Mouse (Mus musculus): ENCODE measurements around the gene 9430038I01Rik.
"Not testable (repeated sequence)": the region's sequence is repeated elsewhere in the genome, so short reads cannot be mapped to it uniquely, and the experiment has no call there.

The 9430038I01Rik gene

DNA sequence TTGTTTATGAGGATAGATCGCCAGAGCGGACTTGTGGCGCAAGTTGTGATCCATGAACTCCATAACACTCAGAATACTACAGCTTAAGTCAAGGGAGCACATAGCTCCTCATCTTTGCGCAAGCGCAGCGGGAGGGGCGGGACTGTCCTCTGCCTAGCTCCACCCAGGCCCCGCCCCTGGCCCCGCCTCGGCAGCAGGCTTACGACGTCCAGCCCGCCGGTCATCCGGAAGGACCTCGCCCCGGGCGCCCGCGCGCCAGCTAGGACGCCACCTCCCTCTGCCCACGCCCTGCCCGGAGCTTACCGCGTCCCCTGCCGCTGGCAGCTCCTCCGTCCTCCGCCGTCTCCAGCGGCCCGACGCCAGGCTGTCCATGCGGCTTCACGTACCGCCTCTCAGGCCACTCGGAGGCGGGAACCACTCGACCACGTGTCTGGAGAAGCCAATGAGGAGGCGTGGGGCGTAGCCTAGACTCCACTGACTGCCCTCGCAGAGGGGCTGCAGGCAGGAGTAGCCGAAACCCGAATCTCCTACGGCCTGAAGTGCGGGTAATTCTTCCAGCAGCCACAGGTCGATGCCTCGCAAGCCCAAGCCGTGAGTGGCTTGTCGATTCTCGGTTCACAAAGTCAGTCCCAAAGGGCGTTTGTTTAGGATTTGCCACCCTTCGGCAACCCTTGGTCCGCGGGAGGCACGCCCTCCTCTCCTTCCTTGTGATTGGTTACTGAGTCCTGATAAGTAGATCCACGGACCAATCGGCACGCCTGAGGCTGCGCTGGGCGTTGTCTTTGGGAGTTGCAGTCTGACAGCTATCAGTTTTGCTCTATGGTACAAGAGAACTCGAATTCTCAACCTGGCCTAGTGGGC, at the start of gene 9430038I01Rik:
TSS of gene 9430038I01Rik (minus strand) at position 426 of the 861 bp plus-strand sequence.
- DNase-seq (ENCODE audit: low spot score in 2 of 2) = peak; percentile 93

DNA sequence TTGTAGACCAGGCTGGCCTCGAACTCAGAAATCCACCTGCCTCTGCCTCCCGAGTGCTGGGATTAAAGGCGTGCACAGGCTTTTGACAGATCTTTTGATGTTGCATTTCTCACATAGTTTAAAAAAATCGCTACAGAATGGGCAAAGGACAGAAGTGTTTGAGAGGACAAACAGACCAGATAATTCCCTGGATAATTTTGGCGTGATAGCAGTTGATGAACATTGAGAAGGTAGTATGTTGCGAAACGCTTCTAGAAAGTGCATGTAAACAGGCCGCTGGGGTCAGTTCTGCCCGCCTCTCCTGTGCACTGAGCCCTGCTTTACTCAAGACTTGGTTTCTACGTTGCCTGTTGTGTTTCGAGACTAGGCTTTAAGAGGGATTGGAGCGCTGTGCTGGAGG, 34.8 kb upstream of the 9430038I01Rik start:
- no peak for DNase-seq (ENCODE audit: low spot score in 2 of 2)

DNA sequence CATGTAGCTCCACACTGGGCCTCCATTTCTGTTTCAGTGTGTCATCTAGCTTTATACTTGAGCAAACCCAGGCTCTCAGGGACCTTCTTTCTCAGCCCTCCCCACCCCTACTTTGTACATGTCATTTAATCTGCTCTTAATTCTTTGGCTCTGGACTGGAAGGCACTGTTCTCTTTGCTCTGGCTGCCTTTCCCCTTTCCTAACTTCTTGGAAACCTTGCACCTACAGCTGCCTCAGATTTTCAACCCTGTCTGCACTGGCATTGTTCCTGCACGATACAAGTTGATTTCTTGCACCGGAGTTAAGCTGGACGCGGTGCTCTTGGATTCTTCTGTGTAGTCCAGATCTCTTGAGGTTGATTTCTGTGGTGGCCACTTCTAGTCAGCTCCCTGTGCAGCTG, 32.4 kb upstream of the 9430038I01Rik start:
- DNase-seq (ENCODE audit: low spot score in 2 of 2) = no peak

DNA sequence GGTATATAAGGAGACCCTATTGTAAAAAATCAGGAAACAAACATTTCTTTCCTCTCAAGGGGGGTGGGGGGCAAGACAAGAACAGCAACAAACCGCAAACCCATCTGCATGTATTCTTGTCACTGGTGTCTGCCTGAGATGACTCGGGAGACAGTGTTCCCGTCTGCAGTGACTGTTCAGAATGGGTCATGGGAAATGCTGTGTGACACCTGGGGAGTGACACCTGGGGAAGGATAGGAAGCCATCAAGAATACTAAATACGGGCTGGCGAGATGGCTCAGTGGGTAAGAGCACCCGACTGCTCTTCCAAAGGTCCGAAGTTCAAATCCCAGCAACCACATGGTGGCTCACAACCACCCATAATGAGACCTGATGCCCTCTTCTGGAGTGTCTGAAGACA, 28.4 kb upstream of the 9430038I01Rik start:
- not testable (repeated sequence) for DNase-seq (ENCODE audit: low spot score in 2 of 2)

DNA sequence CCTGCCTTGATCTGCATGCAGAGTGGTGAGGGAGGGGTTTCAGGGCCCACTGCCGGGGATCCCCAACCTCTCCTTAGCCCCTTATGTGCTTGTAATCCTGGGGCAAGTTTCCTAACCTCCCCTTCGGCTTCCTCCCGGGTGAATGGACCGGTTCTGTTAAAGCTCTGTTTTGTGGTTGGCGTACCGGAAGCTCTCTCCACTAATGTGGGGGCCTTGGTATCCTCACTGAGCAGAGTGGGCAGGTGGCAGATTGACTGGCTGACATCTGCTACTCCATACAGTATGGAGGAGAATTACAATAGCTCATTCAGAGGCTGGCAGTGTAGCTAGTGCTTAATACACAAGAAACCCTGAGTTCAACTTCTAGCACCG, 27.6 kb upstream of the 9430038I01Rik start:
- peak in 1 of 2 experiments; percentile 21 for DNase-seq (ENCODE audit: low spot score in 2 of 2)

DNA sequence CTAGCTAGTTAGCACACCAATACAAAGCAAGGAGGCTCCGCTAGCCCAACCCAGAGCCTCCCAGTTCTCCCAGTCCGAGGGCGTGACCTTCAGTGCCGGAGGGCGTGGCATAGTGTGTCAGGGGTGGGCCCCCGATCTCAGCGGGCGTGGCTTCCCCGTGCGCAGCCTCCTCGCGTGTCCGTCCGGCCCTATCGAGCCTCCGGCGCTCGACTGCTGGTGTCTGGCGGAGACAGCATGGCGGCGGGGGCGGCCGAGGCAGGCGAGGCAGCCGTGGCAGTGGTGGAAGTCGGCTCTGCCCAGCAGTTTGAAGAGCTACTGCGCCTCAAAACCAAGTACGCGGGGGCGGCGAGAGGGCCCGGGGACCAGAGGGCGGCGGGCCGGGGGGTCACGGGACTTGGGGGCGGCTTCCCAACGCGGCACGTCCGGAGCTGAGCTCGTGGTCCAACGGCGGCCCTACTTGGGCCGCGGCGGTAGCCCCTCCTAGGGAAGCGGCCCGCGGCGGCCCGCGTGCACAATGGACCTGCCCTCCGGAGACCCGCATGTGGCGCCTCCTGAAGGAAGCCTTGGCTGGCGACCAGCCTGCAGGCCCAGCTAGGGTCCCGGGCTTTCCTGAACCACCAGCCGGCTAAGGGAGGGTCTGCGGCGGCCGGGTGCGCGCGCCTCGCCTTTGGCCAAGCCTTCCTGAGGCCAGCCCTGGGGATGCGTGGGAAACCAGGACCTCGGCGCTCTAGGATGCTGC, 27.0 kb upstream of the 9430038I01Rik start, which contains the start of gene Glrx3:
TSS of gene Glrx3 (plus strand) at position 175 of the 739 bp plus-strand sequence.
- DNase-seq (ENCODE audit: low spot score in 2 of 2) = peak; percentile 89 to 92

DNA sequence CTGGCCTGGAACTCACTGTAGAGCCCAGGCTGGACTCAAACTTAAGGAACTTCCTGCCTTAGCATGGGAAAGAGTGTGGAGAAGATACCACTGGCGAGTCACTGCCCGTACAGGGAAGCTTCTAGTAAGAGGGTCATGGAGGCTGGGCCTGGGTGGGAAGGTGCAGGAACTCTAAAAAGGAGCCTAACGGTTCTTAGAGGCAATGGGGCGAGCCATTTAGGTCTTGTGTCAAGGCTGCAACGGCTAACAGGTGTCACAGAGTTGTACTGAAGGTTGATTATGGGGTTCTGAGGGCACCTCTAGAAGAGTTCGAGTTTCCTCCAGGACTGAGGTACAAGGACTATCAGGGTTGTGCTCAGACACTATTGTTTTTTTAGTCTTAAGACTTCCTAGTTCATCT, 26.3 kb upstream of the 9430038I01Rik start:
- no peak for DNase-seq (ENCODE audit: low spot score in 2 of 2)

DNA sequence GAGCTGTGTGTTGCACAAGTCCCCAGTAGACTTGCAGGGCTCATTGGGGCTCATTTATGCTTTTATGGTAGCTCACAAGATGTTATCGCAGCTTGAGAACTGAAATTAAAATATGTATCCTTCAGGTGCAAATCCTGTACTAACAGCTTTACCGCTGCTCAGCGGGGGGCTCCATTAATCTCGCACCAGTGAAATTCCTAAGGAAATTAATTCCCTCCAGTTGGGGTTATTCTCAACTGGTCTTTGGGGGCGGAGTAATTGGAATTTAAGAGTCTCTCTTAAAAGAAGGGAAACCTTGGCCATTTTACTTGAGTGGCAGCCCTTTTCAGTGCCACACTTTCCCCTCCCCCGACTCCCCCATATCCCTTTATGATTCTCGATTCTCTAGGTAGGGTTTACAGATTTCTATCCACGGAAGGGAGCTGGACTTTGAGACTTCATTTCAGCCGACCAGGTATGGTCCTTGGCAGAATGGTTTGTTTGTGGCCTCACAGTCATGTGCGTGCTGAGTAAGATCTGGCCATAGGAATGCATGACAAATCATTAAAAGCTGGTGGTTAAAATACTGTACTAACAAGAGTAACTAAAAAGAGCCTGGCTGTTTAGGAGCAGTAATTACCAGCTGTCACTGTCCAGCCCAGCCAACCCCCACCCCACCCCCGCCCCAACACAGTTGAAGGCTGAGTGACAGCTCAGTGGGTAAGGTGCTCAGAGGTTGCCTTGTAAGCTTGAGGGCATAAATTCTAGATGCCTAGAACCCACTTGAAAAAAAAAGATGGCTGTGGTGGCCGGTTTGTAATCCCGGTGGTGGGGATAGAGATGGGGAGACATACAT, 21.4 kb upstream of the 9430038I01Rik start:
- no peak for DNase-seq (ENCODE audit: low spot score in 2 of 2)

DNA sequence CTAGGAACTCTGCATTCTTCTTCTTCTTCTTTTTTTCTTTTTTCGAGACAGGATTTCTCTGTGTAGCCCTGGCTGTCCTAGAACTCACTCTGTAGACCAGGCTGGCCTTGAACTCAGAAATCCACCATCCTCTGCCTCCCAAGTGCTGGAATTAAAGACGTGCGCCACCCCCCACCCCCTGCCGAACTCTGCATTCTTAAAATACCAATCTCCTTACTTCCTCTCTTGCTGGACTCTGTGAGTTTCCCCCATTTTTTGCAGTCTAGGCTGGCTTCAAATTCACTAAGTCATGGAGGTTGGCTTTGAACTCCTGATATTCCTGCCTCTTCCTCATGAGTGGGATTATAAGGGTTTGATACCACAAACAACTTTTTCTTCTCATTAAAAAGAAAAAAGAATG, 16.1 kb upstream of the 9430038I01Rik start:
- DNase-seq (ENCODE audit: low spot score in 2 of 2) = no peak

DNA sequence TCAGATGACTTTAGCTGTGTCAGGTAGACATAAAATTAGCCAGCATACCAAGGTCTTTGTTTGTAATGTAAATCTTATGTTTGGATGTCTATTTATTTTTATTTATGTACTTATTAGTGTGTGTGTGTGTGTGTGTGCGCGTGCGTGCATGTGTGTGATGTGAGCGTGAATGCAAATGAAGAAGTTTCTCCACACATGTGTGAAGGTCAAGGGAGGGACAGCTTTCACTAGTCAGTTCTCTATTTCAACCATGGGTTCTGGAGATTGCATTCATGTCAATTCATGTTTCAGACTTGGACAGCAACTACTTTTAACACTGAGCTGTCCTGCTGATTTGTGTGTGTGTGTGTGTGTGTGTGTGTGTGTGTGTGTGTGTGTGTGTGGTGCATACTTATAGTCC, 10.7 kb upstream of the 9430038I01Rik start:
- DNase-seq (ENCODE audit: low spot score in 2 of 2) = no peak

DNA sequence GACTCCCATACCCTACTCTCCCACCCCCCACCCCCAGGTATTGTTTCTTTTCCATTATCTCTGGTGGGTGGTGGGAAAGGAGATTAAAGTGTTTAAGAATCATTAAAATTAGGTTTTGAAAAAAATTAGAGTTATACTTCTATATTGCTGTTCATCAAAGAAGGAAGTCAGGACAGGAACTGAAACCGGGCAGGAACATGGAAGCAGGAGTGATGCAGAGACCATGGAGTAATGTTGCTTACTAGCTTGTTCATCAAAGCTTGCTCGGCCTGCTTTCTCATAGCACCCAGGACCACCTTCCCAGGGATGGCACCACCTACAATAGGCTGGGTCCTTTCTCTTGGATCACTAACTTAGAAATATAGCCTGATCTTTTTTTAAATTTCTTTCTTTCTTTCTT, 10.0 kb upstream of the 9430038I01Rik start:
- no peak for DNase-seq (ENCODE audit: low spot score in 2 of 2)

DNA sequence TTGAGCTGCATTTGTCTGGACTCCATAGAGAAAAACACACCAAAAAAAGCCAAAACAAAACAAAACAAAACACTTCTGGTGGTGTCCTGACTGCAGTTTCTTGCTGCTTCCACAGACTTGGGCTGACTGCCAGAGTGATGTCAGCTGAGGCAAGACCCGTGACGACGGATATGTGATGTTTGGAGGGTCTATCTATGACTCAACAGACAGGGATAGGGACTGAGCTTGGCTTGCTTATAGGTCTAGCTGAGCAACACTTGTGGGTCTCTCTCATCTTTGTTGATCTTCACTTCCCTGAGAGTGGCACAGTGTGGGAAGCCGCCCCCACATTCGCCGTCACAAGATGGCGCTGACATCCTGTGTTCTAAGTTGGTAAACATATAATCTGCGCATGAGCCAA, 4.1 kb upstream of the 9430038I01Rik start:
- DNase-seq (ENCODE audit: low spot score in 2 of 2) = no peak

DNA sequence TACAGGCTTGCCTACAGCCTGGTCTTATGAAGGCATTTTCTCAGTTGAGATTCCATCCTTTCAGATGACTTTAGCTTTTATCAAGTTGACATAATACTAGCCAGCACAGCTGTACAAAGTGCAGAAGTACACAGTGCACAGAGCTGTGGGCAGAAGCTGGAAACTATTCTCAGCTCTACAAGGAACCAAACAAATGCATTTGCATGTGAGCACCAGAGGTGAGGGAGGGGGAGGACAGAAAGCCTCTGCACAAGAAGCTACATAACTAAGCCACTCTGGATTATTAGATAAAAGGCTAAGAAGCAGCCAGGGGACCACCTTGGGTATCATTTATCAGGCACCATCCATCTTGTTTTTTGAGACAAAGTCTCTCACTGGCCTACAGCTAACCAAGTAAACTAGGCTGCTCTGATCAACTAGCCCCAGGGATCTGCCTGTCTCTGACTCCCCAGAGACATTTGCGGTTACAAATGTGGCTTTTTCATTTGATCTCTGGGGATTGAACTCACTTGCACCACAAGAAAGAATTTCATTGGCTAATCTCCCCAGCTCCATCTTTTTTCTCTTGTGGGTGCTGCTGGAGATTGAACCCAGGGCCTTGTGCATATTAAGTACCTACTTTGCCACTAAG, 3.0 kb downstream of the 9430038I01Rik start:
- DNase-seq (ENCODE audit: low spot score in 2 of 2) = no peak

DNA sequence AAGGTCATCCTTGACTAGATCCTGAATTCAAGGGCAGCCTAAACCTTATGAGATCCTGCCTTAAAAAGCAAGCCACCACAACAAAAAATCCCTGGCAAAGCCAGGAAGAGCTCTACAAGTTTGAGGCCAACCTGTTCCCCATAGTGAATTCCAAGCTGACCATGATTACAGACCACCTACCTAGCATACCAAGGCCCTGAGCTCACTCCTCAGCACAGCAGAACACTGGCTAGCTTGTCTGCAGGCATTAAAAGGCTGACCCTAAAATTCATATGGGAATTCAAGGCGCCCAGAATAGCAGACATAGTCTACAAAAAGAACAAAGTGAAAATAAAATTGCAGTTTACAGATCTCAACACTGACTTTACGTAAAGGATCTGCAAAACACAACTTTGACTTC, 6.4 kb downstream of the 9430038I01Rik start:
- no peak for DNase-seq (ENCODE audit: low spot score in 2 of 2)

DNA sequence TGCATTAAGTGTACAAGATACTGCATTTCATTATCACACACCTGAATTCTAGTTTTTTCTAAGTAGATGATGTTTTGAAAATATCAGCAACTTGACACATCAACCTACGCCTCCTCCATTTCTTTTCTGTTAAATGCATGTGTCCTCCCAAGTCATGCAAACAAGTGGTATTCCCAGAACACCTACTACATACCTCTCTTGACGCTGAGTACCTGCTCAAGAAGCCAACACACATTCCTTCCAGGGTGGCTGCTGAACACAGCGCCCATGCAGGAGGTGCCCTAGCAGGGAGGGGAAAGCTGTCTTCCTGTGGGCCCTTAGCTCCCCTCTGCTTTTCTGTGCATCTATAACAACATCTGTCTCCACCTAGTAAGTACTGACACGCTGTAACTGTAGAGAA, 11.6 kb downstream of the 9430038I01Rik start:
- DNase-seq (ENCODE audit: low spot score in 2 of 2) = no peak

DNA sequence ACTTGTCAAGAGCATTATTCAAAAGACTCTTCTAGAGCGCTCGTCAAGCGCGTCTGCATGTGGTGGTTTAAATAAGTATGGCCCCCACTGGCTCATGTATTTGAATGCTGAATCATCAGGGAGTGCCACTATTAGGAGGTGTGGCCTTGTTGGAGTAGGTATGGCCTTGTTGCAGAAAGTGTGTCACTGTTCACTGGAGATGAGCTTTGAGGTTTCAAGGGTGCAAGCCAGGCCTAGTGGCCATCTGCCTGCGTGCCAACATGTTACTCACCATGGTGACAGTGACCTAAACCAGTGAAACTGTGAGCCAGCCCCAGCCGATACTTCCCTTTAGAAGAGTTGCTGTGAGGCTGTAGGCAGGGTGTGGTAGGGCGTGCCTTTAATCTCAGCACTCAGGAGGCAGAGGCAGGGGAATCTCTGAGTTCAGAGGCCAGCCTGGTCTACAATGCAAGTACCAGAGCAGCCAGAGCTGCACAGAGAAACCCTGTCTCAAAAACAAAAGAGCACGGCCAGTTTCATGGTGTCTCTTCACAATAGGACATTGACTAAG, 13.1 kb downstream of the 9430038I01Rik start:
- DNase-seq (ENCODE audit: low spot score in 2 of 2) = no peak

DNA sequence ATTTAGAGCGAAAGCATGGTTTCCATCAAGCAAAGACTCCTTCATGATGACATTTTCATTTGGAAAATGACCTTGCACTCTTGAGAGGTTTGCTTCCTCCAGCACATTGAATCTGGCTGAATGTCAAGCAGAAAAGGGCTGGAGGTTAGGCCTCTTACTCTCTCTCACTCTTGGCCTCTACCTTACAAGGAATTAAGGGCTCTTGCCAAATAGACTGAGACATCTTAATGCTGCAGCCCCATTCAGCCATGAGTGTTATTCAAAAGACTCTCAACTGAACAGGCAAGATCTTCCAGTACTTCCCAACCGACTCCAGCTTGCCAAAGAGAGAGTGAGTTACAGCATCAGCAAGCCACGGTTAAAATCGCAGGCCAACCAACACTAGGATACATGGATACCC, 15.1 kb downstream of the 9430038I01Rik start:
- DNase-seq (ENCODE audit: low spot score in 2 of 2) = no peak

DNA sequence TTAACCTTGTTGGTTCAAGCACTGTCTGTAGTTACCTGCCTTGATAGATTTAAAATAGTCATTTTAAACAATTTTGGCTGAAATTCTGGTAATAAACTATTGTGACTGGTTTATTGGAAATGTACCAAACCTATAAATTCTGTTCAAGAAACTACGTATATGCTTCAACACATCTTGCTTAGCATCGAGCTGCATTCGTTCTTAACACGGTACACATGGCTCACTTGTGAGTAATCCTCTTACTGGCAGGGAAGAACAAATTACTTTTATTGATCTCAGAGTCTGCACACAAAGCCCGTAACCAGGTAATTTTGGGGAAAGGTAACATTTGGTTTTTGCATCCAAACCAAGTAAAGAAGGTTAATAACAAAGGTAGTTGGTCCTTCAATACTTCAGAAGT, 22.7 kb downstream of the 9430038I01Rik start:
- DNase-seq (ENCODE audit: low spot score in 2 of 2) = no peak

DNA sequence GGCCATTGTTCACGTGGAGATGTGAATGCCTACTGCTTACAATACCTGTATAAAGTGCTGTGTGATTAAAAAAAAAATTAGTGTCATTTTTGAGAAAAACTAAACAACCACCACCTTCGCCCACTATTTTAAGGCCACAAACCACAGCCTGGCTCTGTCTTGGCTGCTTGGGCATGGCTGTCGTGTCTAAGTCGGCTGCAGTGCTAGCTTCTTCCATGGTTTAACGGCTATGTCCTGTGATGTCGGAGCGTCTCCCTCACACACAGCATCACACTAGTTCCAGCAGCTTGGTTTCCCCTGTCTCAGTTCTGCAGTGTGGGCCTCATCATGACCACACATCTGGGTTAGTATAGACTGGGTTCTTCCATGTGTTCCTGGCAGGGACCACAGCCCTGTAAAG, 35.6 kb downstream of the 9430038I01Rik start:
- DNase-seq (ENCODE audit: low spot score in 2 of 2) = no peak

DNA sequence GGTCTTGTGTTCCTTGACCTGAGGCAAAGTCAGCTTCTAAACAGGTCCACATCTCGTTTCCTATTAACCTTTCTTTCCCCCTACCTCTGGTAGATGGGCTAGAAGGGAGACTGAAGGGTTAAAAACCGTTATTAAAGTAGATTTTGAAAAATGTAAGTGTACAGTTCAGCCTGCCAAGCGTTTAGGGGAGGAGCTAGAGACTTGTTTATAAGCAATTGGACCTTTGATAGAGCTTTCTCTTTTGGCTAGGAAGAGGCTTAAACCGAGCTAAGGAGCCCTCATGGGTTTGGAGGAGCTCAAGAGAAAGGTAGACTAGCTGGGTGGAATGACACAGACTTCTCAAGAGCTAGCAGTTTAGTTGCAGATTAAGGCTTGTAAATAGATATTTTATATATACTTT, 38.8 kb downstream of the 9430038I01Rik start:
- no peak for DNase-seq (ENCODE audit: low spot score in 2 of 2)

DNA sequence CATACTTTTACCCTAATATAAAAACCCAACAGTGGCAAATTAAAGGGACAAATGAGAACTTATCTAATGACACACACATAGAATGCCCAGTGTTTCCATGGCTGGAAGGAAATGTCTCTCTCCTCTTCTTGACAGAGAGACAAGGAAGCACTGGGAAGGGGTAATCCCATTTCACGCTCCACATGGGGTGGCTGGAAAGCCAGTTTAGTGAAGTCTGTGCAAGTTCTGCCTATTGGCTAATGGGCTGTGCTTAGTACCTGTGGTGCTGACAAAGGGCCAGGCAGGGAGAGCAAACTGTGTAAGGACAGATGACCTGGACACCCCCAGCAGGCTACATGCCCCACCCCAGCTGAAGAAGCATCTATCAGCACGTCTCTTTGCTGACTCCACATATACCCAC, 40.4 kb downstream of the 9430038I01Rik start:
- no peak for DNase-seq (ENCODE audit: low spot score in 2 of 2)
